Comparison of ENCODE assay signal across 8 mouse cellular contexts in the genomic region with DNA sequence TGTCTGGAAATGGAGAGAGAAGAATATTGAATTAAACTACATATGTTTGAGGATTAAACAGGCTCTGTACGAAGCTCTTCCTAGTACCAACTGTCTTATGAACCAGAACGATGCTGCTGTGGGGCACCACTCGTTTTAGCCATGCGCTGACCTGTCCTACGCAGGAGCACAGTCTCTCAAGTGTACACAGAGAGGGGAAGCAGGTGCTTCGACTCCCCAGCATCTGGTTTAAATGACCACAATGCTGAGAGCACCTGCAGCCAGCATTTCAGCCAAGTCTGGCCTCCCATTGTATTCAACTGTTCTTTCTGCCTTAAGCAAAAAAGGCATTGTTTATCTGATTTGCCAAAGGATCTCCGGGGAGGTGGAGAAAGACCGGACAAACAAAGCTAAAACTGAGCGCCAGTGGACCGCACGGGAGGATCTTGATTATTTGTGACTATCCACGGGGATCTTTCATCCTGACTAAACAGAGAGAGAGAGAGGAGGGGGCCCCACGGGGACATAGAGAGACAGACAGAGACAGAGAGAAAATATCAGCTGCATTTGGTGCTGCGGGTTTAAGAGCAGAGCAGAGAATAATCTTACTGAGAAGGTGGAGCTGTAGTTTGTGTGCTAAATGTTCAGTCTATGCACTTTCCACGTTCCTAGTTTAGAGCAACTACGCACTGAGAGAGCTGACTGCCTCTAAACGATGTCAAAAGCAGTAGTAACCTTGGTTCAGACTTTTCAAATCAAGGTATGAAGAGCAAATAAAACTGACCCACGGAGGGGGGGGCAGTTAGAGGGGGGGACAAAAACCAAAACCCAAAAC.
DNase-seq lines count a peak whose midpoint lies in the region; ATAC-seq lines count a peak whose summit lies in the region.

No protein-coding gene starts in this region.

- WGBS in hindbrain, embryonic 10.5 days, result 24% methylated on average over 18 of the region's 18 CpGs
- WGBS in liver, embryonic 13.5 days (ENCODE audit: insufficient replicate concordance), result 31% methylated on average over 18 of the region's 18 CpGs
- WGBS in neural tube, embryonic 14.5 days, result 13% methylated on average over 18 of the region's 18 CpGs

- no peaks in the 10 kb centered on the region for H3K9me3 ChIP-seq in hindbrain, embryonic 10.5 days
- H3K9me3 ChIP-seq in liver, embryonic 13.5 days (replicated peaks), result no peaks in the 10 kb centered on the region
- no peaks in the 10 kb centered on the region for H3K9me3 ChIP-seq in neural tube, embryonic 14.5 days (ENCODE audit: control insufficient read depth, low read length)

- H3K36me3 ChIP-seq in hindbrain, embryonic 10.5 days, result no peaks in the 10 kb centered on the region
- no peaks in the 10 kb centered on the region for H3K36me3 ChIP-seq in liver, embryonic 13.5 days
- no peaks in the 10 kb centered on the region for H3K36me3 ChIP-seq in neural tube, embryonic 14.5 days (ENCODE audit: control insufficient read depth, insufficient read depth, low read length)

- peak overlapping the region; percentile 67 for H3K4me2 ChIP-seq in liver, embryonic 13.5 days
- peak overlapping the region; percentile 70 for H3K4me2 ChIP-seq in neural tube, embryonic 14.5 days (ENCODE audit: low read depth, low read length)

- H3K4me3 ChIP-seq in hindbrain, embryonic 10.5 days, result peak overlapping the region; percentile 47
- peak overlapping the region; percentile 48 for H3K4me3 ChIP-seq in liver, embryonic 13.5 days (replicated peaks)
- H3K4me3 ChIP-seq in neural tube, embryonic 14.5 days (ENCODE audit: low read depth, low read length), result peak overlapping the region; percentile 34

- 0 out of 2 replicates have a peak, but pooled peaks cover 3% of the 10 kb centered on the region for H3K27me3 ChIP-seq in hindbrain, embryonic 10.5 days (ENCODE audit: insufficient read depth, poor library complexity, severe bottlenecking)
- H3K27me3 ChIP-seq in liver, embryonic 13.5 days, result no peaks in the 10 kb centered on the region
- no peaks in the 10 kb centered on the region for H3K27me3 ChIP-seq in neural tube, embryonic 14.5 days (ENCODE audit: control insufficient read depth, insufficient read depth, low read length)

- ATAC-seq in frontal cortex, adult (ENCODE audit: low TSS enrichment), result peak; percentile 73
- peak; percentile 4 for ATAC-seq in common myeloid progenitor, adult 5-6 weeks (replicated peaks; ENCODE audit: low read depth, poor library complexity, severe bottlenecking)
- no peak for ATAC-seq in liver, embryonic 13.5 days (ENCODE audit: low read depth)
- peak; percentile 64 for ATAC-seq in neural tube, embryonic 14.5 days (ENCODE audit: low read depth)

- H3K4me1 ChIP-seq in hindbrain, embryonic 10.5 days (replicated peaks), result peaks cover 44% of the 10 kb centered on the region
- H3K4me1 ChIP-seq in liver, embryonic 13.5 days (replicated peaks), result peaks cover 52% of the 10 kb centered on the region
- H3K4me1 ChIP-seq in neural tube, embryonic 14.5 days (ENCODE audit: control insufficient read depth, insufficient read depth, low read length), result peaks cover 2% of the 10 kb centered on the region; the same call in 1 of the 2 replicates

- DNase-seq in frontal cortex, postnatal 14 days (ENCODE audit: low spot score in 2 of 2), result no peak
- DNase-seq in hindbrain, embryonic 10.5 days (ENCODE audit: low spot score), result peak; percentile 38
- no peak for DNase-seq in liver, embryonic 13.5 days
- no peak for DNase-seq in spleen, postnatal 4 days (ENCODE audit: low spot score in 2 of 2)
- no peak for DNase-seq in right cerebral cortex, postnatal 10 days (ENCODE audit: low spot score in 2 of 2)

- peak overlapping the region; percentile 58 for H3K9ac ChIP-seq in liver, embryonic 13.5 days
- H3K9ac ChIP-seq in neural tube, embryonic 14.5 days (replicated peaks; ENCODE audit: low read depth, low read length), result peak overlapping the region; percentile 47; the same call in 1 of the 2 replicates

- H3K27ac ChIP-seq in hindbrain, embryonic 10.5 days, result peak overlapping the region; percentile 89
- H3K27ac ChIP-seq in liver, embryonic 13.5 days, result peak overlapping the region; percentile 63; the same call in 1 of the 2 replicates
- peak overlapping the region; percentile 66; the same call in 1 of the 2 replicates for H3K27ac ChIP-seq in neural tube, embryonic 14.5 days (ENCODE audit: low read depth, low read length)
